Mouse (Mus musculus) intestine, embryonic 14.5 days (tissue): ENCODE results near the gene Alpl. TPM values are rescaled to one million over a fixed set of nuclear protein-coding genes. Genes with fewer than 3 reads are reported as not detected.

Experiments used
- ATAC-seq: fragments of 200-750 bp; cut with Nextera tagmentation; replicated peaks from 2 replicates; pipeline ENCODE4 v1.8.0; 2017; ENCODE audit warnings: low read depth, moderate number of reproducible peaks, moderate TSS enrichment, moderate library complexity; ENCODE audit not compliant: low FRiP score, low TSS enrichment
- DNase-seq: peaks from one replicate; pipeline ENCODE4 v3.0.0-alpha.2; 2018; ENCODE audit warnings: low spot score
- H3K27ac ChIP-seq: fragments of 300-500 bp; sonication (generic); 2 replicates; pipeline ENCODE4 v1.5.1; 2014; ENCODE audit warnings: low read depth, mild to moderate bottlenecking, control low read depth
- H3K27me3 ChIP-seq: fragments of 300-500 bp; sonication (generic); replicated peaks from 2 replicates; pipeline ENCODE4 v1.6.1; 2014; ENCODE audit warnings: low read length, control low read depth; ENCODE audit not compliant: control insufficient read depth, insufficient read depth
- H3K36me3 ChIP-seq: fragments of 300-500 bp; sonication (generic); 2 replicates; pipeline ENCODE4 v1.6.1; 2014; ENCODE audit warnings: low read length, control low read depth; ENCODE audit not compliant: control insufficient read depth, insufficient read depth
- H3K4me1 ChIP-seq: fragments of 300-500 bp; sonication (generic); replicated peaks from 2 replicates; pipeline ENCODE4 v1.6.1; 2014; ENCODE audit warnings: low read length, control low read depth, mixed read lengths; ENCODE audit not compliant: control insufficient read depth, insufficient read depth
- H3K4me2 ChIP-seq: fragments of 300-500 bp; sonication (generic); 2 replicates; pipeline ENCODE4 v1.6.1; 2014; ENCODE audit warnings: low read length
- H3K4me3 ChIP-seq: fragments of 300-500 bp; sonication (generic); 2 replicates; pipeline ENCODE4 v1.5.1; 2014; ENCODE audit warnings: low read depth, low read length, control low read depth, mixed read lengths
- H3K9ac ChIP-seq: fragments of 300-500 bp; sonication (generic); 2 replicates; pipeline ENCODE4 v1.6.1; 2014; ENCODE audit warnings: mild to moderate bottlenecking, low read length
- H3K9me3 ChIP-seq: fragments of 300-500 bp; sonication (generic); 2 replicates; pipeline ENCODE4 v1.6.1; 2016; ENCODE audit warnings: low read length, control low read depth; ENCODE audit not compliant: control insufficient read depth
- WGBS: fragments of 180-500 bp; shearing (Covaris S2); extraction: QIAGEN DNeasy Blood & Tissue Kit; methylation state at CpG from one replicate; pipeline ENCODE4 v1.1.7; 2014; 5-methylcytosine and 5-hydroxymethylcytosine counted together
- polyA plus RNA-seq: library from polyadenylated mRNA; unstranded; fragments of >200 nt; fragmentation: Nextera tagmentation; extraction: Ambion mirVana; gene quantifications from 2 replicates; pipeline ENCODE4 v1.2.1, GENCODE M21; 2014

Gene Alpl
- polyA plus RNA-seq, 1 experiment from 2014 or later = 7.0 TPM

DNA sequence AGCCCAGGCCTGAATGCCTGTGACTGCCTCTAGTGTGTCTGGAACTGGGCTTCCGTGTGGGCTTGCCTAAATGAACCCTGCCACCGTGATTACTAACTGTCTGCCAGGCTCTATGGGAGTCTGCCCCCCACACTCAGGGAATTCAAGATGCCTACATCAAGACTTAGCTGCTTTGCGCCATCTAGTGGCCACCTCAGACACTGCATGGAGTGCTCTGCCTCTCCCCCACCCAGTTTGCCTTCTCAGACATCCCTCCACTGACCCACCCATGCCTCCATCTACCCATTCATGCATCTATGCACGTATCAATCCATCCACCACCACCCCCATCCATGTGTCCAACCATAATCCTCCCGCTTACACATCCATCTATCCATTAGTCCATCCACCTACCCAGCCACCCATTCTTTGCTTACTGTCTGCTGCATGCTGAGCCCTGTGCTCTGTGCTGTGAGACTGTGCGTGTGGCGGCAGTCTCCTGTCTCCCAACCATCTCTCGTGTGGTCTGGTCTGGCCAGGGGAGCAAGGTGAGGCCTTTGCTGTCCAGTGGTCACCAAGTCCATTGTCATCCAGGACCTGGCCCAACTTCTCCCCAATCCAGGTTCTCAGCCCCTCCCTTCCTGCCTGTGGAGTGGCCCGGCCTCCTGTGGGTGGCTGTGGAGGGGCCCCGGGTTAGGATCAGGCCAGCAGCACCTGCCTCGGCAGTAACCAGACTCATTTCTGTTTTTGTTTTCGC is 73.3 kb downstream of the Alpl start:
- Histone ChIP-seq H3K9ac (no peak overlapping the region), H3K4me1 (peaks cover 13% of the 10 kb centered on the region), H3K27ac (no peak overlapping the region), H3K4me2 (no peak overlapping the region), H3K4me3 (no peak overlapping the region), H3K27me3 (peaks cover 9% of the 10 kb centered on the region), H3K36me3 (no peaks in the 10 kb centered on the region), H3K9me3 (no peaks in the 10 kb centered on the region)
- WGBS = 31% methylated on average over 12 of the region's 12 CpGs
- ATAC-seq (no peak), DNase-seq (peak; percentile 93)

DNA sequence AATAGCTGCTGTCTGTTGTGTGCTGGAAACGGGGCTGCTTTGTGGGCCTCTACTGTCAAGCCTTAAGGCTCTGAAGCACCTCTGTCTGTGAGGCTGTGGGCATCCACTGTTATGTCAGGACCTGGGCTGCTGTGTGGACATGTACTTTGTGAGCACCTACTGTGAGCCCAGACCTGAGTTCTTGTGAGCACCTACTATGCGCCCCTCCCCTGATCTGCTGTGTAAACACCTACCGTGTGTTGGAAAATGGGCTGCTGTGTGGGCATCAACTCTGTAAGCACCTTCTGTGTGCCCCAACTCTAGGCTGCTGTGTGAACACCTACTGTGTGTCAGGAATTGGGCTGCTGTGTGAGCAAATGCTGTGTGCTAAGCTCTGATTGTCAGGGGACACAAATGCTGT is 74.0 kb downstream of the Alpl start:
- Histone ChIP-seq H3K9ac (no peak overlapping the region), H3K4me3 (no peak overlapping the region), H3K4me2 (no peak overlapping the region), H3K4me1 (peaks cover 13% of the 10 kb centered on the region), H3K27ac (no peak overlapping the region), H3K9me3 (no peaks in the 10 kb centered on the region), H3K36me3 (no peaks in the 10 kb centered on the region), H3K27me3 (peaks cover 7% of the 10 kb centered on the region; the same call in 1 of the 2 replicates)
- DNase-seq = no peak
- ATAC-seq = no peak
- WGBS = 77% methylated on average over 3 of the region's 3 CpGs

DNA sequence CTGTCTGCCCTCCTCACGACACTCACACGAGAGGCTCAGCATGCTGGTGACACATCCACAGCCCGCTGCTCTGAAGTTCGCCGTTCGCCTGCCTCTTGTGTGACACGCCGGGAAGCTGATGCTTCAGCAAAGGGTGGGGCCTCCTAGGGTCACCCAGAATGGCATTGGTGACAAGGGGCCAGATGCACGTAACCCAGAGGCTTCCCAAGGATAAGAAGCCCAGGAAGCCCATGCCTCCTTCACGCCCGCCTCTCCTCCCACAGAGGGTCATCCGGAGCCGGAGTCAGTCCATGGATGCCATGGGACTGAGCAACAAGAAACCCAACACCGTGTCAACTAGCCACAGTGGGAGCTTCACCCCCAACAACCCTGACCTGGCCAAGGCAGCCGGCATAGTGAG is 74.6 kb downstream of the Alpl start:
- ATAC-seq = no peak
- peaks cover 13% of the 10 kb centered on the region for H3K4me1 ChIP-seq
- 90% methylated on average over 15 of the region's 15 CpGs for WGBS

DNA sequence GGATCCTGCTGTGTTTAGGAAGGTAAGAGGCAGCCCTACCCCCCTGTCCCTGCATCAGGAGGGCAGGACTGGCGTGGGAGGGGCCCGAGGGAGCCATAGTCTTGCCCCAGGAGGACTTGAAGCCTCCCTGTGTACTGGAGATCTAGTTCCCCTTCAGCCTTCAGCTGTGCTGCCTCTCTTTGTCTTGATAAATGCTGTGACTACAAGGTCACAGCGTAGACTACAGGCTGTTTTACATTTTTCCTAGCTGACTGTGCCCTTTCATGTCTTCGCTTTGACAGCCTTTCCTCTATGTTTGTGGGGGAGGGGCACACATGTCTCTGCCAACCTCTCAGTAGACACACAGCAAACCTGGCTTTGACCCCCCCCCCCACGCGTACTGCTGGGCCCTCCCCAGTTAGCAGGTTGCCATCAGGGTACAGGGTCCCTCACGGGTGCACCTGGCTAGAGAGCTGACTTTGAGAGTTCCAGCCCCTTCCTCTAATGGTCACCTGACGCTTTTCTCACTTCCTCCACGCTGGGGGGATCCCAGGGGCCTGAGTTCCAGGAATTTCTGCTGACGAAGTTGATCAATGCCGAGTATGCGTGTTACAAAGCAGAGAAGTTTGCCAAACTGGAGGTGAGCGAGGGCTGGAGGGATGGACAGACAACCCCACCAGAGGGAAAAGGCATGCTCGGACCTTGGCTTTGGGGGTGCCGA is 76.7 kb downstream of the Alpl start:
- no peak for DNase-seq
- no peak overlapping the region for H3K27ac ChIP-seq

More for the DNA sequence above, 74.6 kb downstream of the Alpl start:
- H3K4me2 ChIP-seq = no peak overlapping the region
- no peak overlapping the region for H3K9ac ChIP-seq
- H3K9me3 ChIP-seq = no peaks in the 10 kb centered on the region
- no peaks in the 10 kb centered on the region for H3K36me3 ChIP-seq
- peaks cover 7% of the 10 kb centered on the region; the same call in 1 of the 2 replicates for H3K27me3 ChIP-seq
- no peak overlapping the region for H3K27ac ChIP-seq
- no peak overlapping the region for H3K4me3 ChIP-seq
- no peak for DNase-seq

DNA sequence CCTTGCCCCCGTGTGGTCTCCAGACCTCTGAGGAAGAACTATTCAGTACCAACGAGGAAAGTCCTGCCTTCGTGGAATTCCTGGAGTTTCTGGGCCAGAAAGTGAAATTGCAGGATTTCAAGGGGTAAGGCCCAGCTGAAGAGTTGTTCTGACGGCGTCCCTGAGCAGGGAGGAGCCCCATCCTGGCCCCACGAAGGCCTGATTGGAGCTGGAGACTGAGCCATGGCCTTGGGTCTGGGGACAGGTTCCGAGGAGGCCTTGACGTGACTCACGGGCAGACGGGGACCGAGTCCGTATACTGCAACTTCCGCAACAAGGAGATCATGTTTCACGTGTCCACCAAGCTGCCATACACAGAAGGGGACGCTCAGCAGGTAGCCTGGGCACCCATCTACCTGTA is 78.5 kb downstream of the Alpl start:
- no peak for DNase-seq
- Histone ChIP-seq H3K27ac (no peak overlapping the region), H3K36me3 (no peaks in the 10 kb centered on the region), H3K9me3 (no peaks in the 10 kb centered on the region), H3K4me2 (no peak overlapping the region), H3K27me3 (no peaks in the 10 kb centered on the region; the same call in 1 of the 2 replicates), H3K4me1 (peaks cover 11% of the 10 kb centered on the region), H3K9ac (no peak overlapping the region), H3K4me3 (no peak overlapping the region)
- WGBS = 65% methylated on average over 15 of the region's 15 CpGs
- ATAC-seq = no peak

More for the DNA sequence above, 76.7 kb downstream of the Alpl start:
- peaks cover 7% of the 10 kb centered on the region; the same call in 1 of the 2 replicates for H3K27me3 ChIP-seq
- H3K9ac ChIP-seq = no peak overlapping the region
- H3K4me3 ChIP-seq = no peak overlapping the region
- H3K4me2 ChIP-seq = peak overlapping the region; percentile 24
- peaks cover 13% of the 10 kb centered on the region for H3K4me1 ChIP-seq
- ATAC-seq = no peak
- no peaks in the 10 kb centered on the region for H3K36me3 ChIP-seq
- no peaks in the 10 kb centered on the region for H3K9me3 ChIP-seq
- 31% methylated on average over 15 of the region's 15 CpGs for WGBS

DNA sequence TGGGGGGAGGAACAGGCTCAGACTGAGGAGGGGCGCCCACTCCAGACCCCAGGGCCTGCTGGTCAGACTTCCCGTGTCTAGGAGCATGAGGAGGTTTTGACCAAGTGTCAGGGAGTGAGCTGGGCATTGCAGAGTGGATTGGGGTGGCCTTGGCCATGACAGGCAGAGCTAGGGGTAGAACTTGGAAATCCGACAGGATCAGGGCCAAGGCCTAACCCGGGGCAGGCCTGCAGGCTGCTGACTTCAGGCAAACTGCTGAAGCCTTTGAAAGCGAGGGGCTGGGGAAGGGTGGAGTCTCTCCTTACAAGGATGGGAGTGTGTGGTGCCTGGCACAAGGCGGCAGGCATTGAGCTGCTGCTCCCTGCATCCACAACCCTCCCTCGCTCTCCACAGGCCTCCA is 79.2 kb downstream of the Alpl start:
- no peak for ATAC-seq
- H3K4me3 ChIP-seq = no peak overlapping the region
- 59% methylated on average over 7 of the region's 7 CpGs for WGBS
- no peak for DNase-seq
- H3K27me3 ChIP-seq = no peaks in the 10 kb centered on the region; the same call in 1 of the 2 replicates
- no peak overlapping the region for H3K9ac ChIP-seq
- no peak overlapping the region for H3K27ac ChIP-seq
- no peaks in the 10 kb centered on the region for H3K36me3 ChIP-seq
- H3K9me3 ChIP-seq = no peaks in the 10 kb centered on the region
- H3K4me2 ChIP-seq = no peak overlapping the region
- peaks cover 11% of the 10 kb centered on the region for H3K4me1 ChIP-seq

DNA sequence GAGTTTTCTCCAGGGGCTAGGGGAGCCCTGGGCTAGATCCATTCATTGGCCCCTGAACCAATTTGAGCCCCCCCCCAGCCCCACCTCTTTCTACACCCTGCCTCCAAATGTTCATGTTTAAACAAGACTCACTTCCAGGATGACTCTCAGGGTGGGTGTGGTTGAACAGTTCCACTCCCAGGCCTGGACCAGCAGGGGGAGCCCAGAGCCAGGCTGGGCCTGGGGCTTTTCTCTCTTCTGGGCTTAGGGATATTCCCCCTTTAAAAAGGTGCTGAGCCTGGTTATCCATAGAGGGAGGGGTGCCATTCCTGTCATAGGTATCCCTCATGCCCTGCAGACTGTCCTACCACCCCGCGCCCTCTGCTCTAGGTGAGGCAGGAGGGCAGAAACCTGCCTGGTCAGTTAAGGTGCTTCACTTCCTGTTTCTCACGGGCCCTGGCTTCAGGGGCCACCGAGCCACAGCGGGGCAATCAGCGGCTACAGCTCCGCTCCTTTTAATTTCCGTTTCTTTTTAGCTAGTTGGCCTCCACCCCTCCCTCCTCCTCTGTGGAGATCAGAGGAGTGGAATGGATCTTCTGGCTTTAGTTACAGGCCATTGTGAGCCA is 82.1 kb downstream of the Alpl start:
- DNase-seq = no peak
- WGBS = 47% methylated on average over 8 of the region's 8 CpGs
- H3K9me3 ChIP-seq = no peaks in the 10 kb centered on the region
- peaks cover 4% of the 10 kb centered on the region for H3K4me1 ChIP-seq
- no peak overlapping the region for H3K4me2 ChIP-seq
- no peak overlapping the region for H3K9ac ChIP-seq
- no peak overlapping the region for H3K4me3 ChIP-seq
- H3K27ac ChIP-seq = no peak overlapping the region
- no peak for ATAC-seq
- H3K27me3 ChIP-seq = no peaks in the 10 kb centered on the region
- H3K36me3 ChIP-seq = no peaks in the 10 kb centered on the region

DNA sequence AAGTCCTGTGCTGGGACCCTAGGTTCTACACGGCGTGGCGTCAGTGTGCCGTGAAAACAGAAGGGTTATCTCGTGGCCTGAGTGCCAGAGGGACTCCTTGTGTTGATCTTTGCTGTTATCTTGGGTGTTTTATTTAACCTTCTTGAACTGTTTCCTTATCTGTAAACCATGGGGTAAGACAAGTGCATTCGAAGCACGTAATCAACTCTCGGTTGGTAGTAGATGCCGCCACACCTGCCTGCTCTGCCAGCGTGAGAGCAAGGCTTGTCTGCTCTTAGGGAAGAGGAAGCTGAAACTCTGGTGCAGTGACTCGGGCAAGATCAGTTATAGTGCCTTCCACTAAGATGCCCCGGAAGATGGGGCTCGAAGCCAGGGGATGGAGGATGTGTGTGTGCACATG is 83.2 kb downstream of the Alpl start:
- DNase-seq (no peak), ATAC-seq (no peak)
- H3K9ac ChIP-seq = no peak overlapping the region
- H3K36me3 ChIP-seq = no peaks in the 10 kb centered on the region
- H3K4me3 ChIP-seq = no peak overlapping the region
- H3K9me3 ChIP-seq = no peaks in the 10 kb centered on the region
- H3K27ac ChIP-seq = no peak overlapping the region
- WGBS = 65% methylated on average over 13 of the region's 13 CpGs
- no peaks in the 10 kb centered on the region for H3K4me1 ChIP-seq
- H3K4me2 ChIP-seq = no peak overlapping the region
- H3K27me3 ChIP-seq = no peaks in the 10 kb centered on the region
